Mouse (Mus musculus) hindbrain, embryonic 14.5 days (tissue): ENCODE measurements around the gene Comt. TPM values are rescaled to one million over a fixed set of nuclear protein-coding genes. Genes with fewer than 3 reads are reported as not detected.

Source experiments
- ATAC-seq: fragments of 200-750 bp; cut with Nextera tagmentation; 2 replicates; pipeline ENCODE4 v1.8.0; 2017; ENCODE audit warnings: moderate number of reproducible peaks, mild to moderate bottlenecking, moderate TSS enrichment, moderate library complexity; ENCODE audit not compliant: low FRiP score
- DNase-seq: peaks from one replicate; pipeline ENCODE4 v3.0.0-alpha.2; 2015; ENCODE audit warnings: low spot score
- H3K27ac ChIP-seq: fragments of 300-500 bp; sonication (generic); 2 replicates; pipeline ENCODE4 v1.5.1; 2014; ENCODE audit warnings: mild to moderate bottlenecking, moderate library complexity
- H3K27me3 ChIP-seq: fragments of 300-500 bp; sonication (generic); 2 replicates; pipeline ENCODE4 v1.6.1; 2014; ENCODE audit warnings: mild to moderate bottlenecking, low read length, mixed read lengths; ENCODE audit not compliant: control insufficient read depth, insufficient read depth
- H3K36me3 ChIP-seq: fragments of 300-500 bp; sonication (generic); replicated peaks from 2 replicates; pipeline ENCODE4 v1.6.1; 2014; ENCODE audit not compliant: control insufficient read depth, insufficient read depth
- H3K4me1 ChIP-seq: fragments of 300-500 bp; sonication (generic); replicated peaks from 2 replicates; pipeline ENCODE4 v1.6.1; 2014; ENCODE audit warnings: antibody characterized with exemption, low read length, mixed read lengths; ENCODE audit not compliant: control insufficient read depth, insufficient read depth
- H3K4me2 ChIP-seq: fragments of 300-500 bp; sonication (generic); replicated peaks from 2 replicates; pipeline ENCODE4 v1.6.1; 2014; ENCODE audit warnings: mild to moderate bottlenecking, moderate library complexity
- H3K4me3 ChIP-seq: fragments of 300-500 bp; sonication (generic); replicated peaks from 2 replicates; pipeline ENCODE4 v1.5.1; 2014; ENCODE audit warnings: mild to moderate bottlenecking, low read length
- H3K9ac ChIP-seq: fragments of 300-500 bp; sonication (generic); 2 replicates; pipeline ENCODE4 v1.6.1; 2014
- H3K9me3 ChIP-seq: fragments of 300-500 bp; sonication (generic); 2 replicates; pipeline ENCODE4 v1.6.1; 2016; ENCODE audit warnings: low read length; ENCODE audit not compliant: control insufficient read depth
- WGBS: fragments of 180-500 bp; shearing (Covaris S2); extraction: QIAGEN DNeasy Blood & Tissue Kit; methylation state at CpG from one replicate; pipeline ENCODE4 v1.1.7; 2014; 5-methylcytosine and 5-hydroxymethylcytosine counted together
- microRNA-seq: library from miRNA; unstranded; fragments of <30 nt; microRNA quantifications from one replicate; pipeline ENCODE4, GENCODE M21; 2016
- polyA plus RNA-seq: library from polyadenylated mRNA; unstranded; fragments of >200 nt; fragmentation: Nextera tagmentation; extraction: Ambion mirVana; gene quantifications from 2 replicates; pipeline ENCODE4 v1.2.1, GENCODE M21; 2014

Comt gene
- polyA plus RNA-seq, 1 experiment from 2014 or later = 99.4 TPM

DNA sequence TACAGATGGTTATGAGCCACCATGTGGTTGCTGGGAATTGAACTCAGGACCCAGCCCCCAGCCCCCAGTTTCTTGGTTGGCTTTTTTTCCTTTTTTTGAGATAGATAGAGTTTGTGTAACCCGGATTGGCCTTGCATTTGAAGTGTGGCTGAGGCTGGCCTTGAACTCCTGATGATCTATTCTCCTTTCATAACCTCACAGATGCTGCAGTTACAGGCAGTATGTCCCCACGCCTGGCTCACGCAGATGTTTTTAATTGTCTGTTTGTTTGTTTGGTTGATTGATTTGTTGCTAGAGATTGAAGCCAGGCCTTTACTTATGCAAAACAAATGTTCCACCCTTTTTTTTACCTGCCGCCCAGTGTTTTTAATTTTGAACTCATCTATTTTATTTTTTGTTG, 59.8 kb downstream of the Comt start:
- Histone ChIP-seq H3K4me2 (no peak overlapping the region), H3K9me3 (no peaks in the 10 kb centered on the region), H3K4me3 (no peak overlapping the region), H3K27me3 (no peaks in the 10 kb centered on the region), H3K36me3 (peaks cover 14% of the 10 kb centered on the region), H3K27ac (no peak overlapping the region), H3K9ac (no peak overlapping the region), H3K4me1 (no peaks in the 10 kb centered on the region)
- DNase-seq = no peak
- WGBS = 93% methylated on average over 4 of the region's 4 CpGs
- no peak for ATAC-seq

DNA sequence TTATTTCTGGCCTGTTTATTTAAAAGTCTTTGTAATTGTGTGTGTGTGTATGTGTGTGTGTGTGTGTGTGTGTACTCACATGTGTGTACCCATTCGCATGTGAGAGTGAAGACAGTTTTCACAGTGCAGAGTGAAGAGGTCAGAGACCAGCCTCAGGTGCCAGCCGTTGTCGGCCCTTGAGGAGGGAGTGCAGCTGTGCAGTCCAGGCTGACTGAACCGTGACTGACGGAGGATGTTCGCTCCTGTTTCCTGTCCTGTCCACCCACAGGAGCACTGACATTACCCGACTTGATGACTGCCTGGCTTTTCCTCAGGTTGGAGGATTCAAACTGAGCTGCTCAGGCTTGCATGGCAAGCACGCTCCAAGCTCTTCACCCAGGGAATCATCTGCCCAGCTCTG, 63.7 kb downstream of the Comt start:
- Histone ChIP-seq H3K27me3 (no peaks in the 10 kb centered on the region), H3K9me3 (no peaks in the 10 kb centered on the region), H3K27ac (no peak overlapping the region), H3K4me3 (no peak overlapping the region), H3K4me2 (no peak overlapping the region), H3K4me1 (no peaks in the 10 kb centered on the region), H3K9ac (no peak overlapping the region), H3K36me3 (peaks cover 14% of the 10 kb centered on the region)
- ATAC-seq (no peak), DNase-seq (no peak)
- 75% methylated on average over 8 of the region's 8 CpGs for WGBS

DNA sequence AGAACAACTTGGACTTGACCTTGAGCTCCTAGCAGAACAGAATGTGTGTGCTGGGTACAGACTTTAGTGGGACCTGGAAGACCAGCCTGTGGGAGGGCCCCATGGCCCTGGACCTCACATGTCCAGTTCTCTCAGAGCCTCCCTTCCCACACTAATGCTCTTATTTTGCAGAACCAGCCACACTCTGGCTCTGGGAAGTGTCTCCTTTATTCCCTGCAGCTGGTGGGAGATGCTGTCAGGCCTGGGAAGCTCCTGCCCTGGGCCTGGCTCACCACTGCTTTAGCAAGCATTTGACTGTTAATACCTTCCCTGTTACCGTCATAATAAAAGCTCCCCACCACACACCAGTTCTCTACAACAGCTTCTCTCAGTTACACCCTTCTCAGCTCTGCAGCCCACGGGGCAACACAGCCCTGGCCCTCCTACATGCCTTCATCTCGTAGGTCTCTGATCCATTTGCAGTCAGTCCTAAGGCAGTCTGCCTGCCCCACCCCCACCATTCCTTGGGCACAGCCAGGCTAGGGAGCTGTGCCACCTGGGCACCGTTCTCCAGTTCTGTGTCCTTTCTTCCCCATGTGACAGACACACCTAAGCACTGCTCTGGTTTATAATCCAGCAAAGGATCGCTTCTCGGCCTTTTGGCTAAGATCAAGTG, 66.4 kb downstream of the Comt start:
- Histone ChIP-seq H3K9me3 (no peaks in the 10 kb centered on the region), H3K4me3 (no peak overlapping the region), H3K4me1 (no peaks in the 10 kb centered on the region), H3K27me3 (no peaks in the 10 kb centered on the region), H3K9ac (no peak overlapping the region), H3K36me3 (peaks cover 19% of the 10 kb centered on the region), H3K27ac (no peak overlapping the region), H3K4me2 (no peak overlapping the region)
- WGBS = 70% methylated on average over 6 of the region's 6 CpGs
- no peak for DNase-seq
- no peak for ATAC-seq

DNA sequence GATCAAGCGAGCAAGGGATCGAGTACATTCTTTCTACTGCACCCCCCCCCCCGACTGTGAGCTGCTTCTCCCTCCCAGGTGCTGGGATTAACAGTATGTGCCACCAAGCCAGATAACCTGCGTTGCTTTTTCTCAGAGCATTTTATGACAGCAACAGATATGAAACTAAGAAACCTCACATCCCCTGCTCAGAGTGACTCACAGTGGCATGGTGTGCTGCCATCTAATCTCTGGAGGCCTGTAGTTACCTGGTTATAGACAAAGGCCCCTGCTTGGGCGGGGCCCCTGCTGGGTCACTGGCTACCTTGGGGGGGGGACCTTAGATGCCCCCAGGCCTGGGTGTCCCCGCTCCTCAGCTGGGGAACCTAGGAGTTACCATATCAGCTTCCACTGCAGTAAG, 68.7 kb downstream of the Comt start:
- no peak for ATAC-seq
- no peak overlapping the region for H3K27ac ChIP-seq
- peaks cover 19% of the 10 kb centered on the region; the same call in 1 of the 2 replicates for H3K36me3 ChIP-seq
- H3K4me3 ChIP-seq = no peak overlapping the region
- H3K4me1 ChIP-seq = no peaks in the 10 kb centered on the region
- no peaks in the 10 kb centered on the region for H3K9me3 ChIP-seq
- no peak for DNase-seq
- H3K27me3 ChIP-seq = no peaks in the 10 kb centered on the region
- WGBS = 97% methylated on average over 6 of the region's 6 CpGs
- no peak overlapping the region for H3K9ac ChIP-seq
- no peak overlapping the region for H3K4me2 ChIP-seq

DNA sequence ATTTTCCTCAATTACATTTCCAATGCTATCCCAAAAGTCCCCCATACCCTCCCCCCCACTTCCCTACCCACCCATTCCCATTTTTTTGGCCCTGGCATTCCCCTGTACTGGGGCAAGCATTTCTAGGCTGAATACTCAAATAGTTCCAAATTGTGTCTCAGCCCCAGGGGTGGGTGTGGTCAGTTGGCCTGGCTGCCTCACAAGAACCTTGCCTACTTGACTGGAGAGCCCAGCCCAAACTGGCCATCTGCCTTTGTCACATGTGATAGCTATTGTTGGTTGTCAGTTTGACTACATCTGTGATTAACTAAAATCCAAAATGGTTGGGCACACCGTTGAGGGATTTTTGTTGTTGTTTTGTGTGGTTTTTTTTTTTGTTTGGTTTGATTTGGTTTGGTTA, 69.7 kb downstream of the Comt start:
- no peak for ATAC-seq
- Histone ChIP-seq H3K4me2 (no peak overlapping the region), H3K27ac (no peak overlapping the region), H3K27me3 (no peaks in the 10 kb centered on the region), H3K4me1 (no peaks in the 10 kb centered on the region), H3K36me3 (peaks cover 22% of the 10 kb centered on the region; the same call in 1 of the 2 replicates), H3K4me3 (no peak overlapping the region), H3K9me3 (no peaks in the 10 kb centered on the region), H3K9ac (no peak overlapping the region)
- no peak for DNase-seq
- 84% methylated on average over 1 of the region's 1 CpGs for WGBS

Small RNAs within 50 kb of the gene (microRNA-seq; reads per million reads assigned to microRNA genes)
- gene Gm26219 = not detected

Other genes starting within 250 kb of the Comt start
- not detected in 2 replicates for gene Ccdc188, start 209.0 kb downstream of the Comt start, polyA plus RNA-seq
- 14.8 and 16.4 TPM in 2 replicates for gene Zdhhc8, start 191.7 kb downstream of the Comt start, polyA plus RNA-seq
- gene Trmt2a, start 178.2 kb downstream of the Comt start, polyA plus RNA-seq = 70.9 and 77.0 TPM in 2 replicates
- 411 and 415 TPM in 2 replicates for gene Ranbp1, start 178.1 kb downstream of the Comt start, polyA plus RNA-seq
- 5.3 TPM in 1 of 2 replicates, not detected in the other for gene Gm49776, start 168.5 kb downstream of the Comt start, polyA plus RNA-seq
- 31.8 and 35.2 TPM in 2 replicates for gene Dgcr8, start 137.6 kb downstream of the Comt start, polyA plus RNA-seq
- 94.5 and 97.9 TPM in 2 replicates for gene Tango2, start 78.7 kb downstream of the Comt start, polyA plus RNA-seq
- gene Arvcf, start 78.7 kb downstream of the Comt start, polyA plus RNA-seq = 53.2 and 64.6 TPM in 2 replicates
- gene Txnrd2, start 468 bp downstream of the Comt start, polyA plus RNA-seq = 26.0 and 28.2 TPM in 2 replicates
- gene Gnb1l, start 71.9 kb upstream of the Comt start, polyA plus RNA-seq = 13.2 and 14.6 TPM in 2 replicates
- gene Rtl10, start 72.0 kb upstream of the Comt start, polyA plus RNA-seq = 2.5 and 3.1 TPM in 2 replicates
- gene Tbx1, start 163.8 kb upstream of the Comt start, polyA plus RNA-seq = 0.94 and 1.2 TPM in 2 replicates
- 13.7 and 16.7 TPM in 2 replicates for gene Gp1bb, start 195.6 kb upstream of the Comt start, polyA plus RNA-seq
- gene Gm49601, start 199.6 kb upstream of the Comt start, polyA plus RNA-seq = 6.9 and 10.1 TPM in 2 replicates
- 192 and 218 TPM in 2 replicates for gene Sept5, start 203.1 kb upstream of the Comt start, polyA plus RNA-seq